Mouse (Mus musculus): ENCODE results near the gene Cnih4.

- no peak for TF ChIP-seq CTCF (IDR thresholded peaks at IDR 0.05; ENCODE audit: control insufficient read depth, insufficient read depth, low read length)
- no peak for TF ChIP-seq POLR2A (IDR thresholded peaks at IDR 0.05; ENCODE audit: borderline replicate concordance, control insufficient read depth, low read depth, low read length)
These were observed 5.9 kb downstream of the Cnih4 start for GRCm38 (mm10) chr1:181150431-181150826.

Data from bone marrow, adult 2 months (tissue).